Mouse (Mus musculus) forebrain, postnatal 0 days (tissue): ENCODE data around the gene Olfr1110. TPM values are rescaled to one million over a fixed set of nuclear protein-coding genes. Genes with fewer than 3 reads are reported as not detected.
"Not testable (repeated sequence)": the region's sequence is repeated elsewhere in the genome, so short reads cannot be mapped to it uniquely, and the experiment has no call there.

Experiments
- ATAC-seq: fragments of 200-750 bp; cut with Nextera tagmentation; 2 replicates; pipeline ENCODE4 v1.8.0; 2017; ENCODE audit warnings: mild to moderate bottlenecking, moderate library complexity
- DNase-seq: peaks from one replicate; pipeline ENCODE4 v3.0.0-alpha.2; 2015
- H3K27ac ChIP-seq: fragments of 300-500 bp; sonication (generic); 2 replicates; pipeline ENCODE4 v1.5.1; 2014; ENCODE audit warnings: low read depth, mild to moderate bottlenecking, antibody characterized with exemption, low read length, moderate library complexity, mixed read lengths
- H3K27me3 ChIP-seq: fragments of 300-500 bp; sonication (generic); 2 replicates; pipeline ENCODE4 v1.6.1; 2014; ENCODE audit warnings: mild to moderate bottlenecking, low read length, mixed read lengths; ENCODE audit not compliant: insufficient read depth
- H3K36me3 ChIP-seq: fragments of 300-500 bp; sonication (generic); 2 replicates; pipeline ENCODE4 v1.6.1; 2014; ENCODE audit warnings: mild to moderate bottlenecking, moderate library complexity; ENCODE audit not compliant: insufficient read depth
- H3K4me1 ChIP-seq: fragments of 300-500 bp; sonication (generic); 2 replicates; pipeline ENCODE4 v1.6.1; 2014; ENCODE audit warnings: antibody characterized with exemption; ENCODE audit not compliant: insufficient read depth
- H3K4me2 ChIP-seq: fragments of 300-500 bp; sonication (generic); 2 replicates; pipeline ENCODE4 v1.6.1; 2014; ENCODE audit warnings: low read depth, mild to moderate bottlenecking, moderate library complexity
- H3K4me3 ChIP-seq: fragments of 300-500 bp; sonication (generic); 2 replicates; pipeline ENCODE4 v1.5.1; 2014; ENCODE audit warnings: low read depth, low read length, mixed read lengths
- H3K9ac ChIP-seq: fragments of 300-500 bp; sonication (generic); 2 replicates; pipeline ENCODE4 v1.6.1; 2014; ENCODE audit warnings: mild to moderate bottlenecking
- H3K9me3 ChIP-seq: fragments of 300-500 bp; sonication (generic); 2 replicates; pipeline ENCODE4 v1.6.1; 2016; ENCODE audit warnings: low read length
- CTCF ChIP-seq: sonication (generic); IDR thresholded peaks from 2 replicates; pipeline ENCODE4 v1.5.1; 2016; ENCODE audit warnings: antibody characterized with exemption, control low read depth, low read depth
- WGBS: fragments of 180-500 bp; shearing (Covaris S2); extraction: QIAGEN DNeasy Blood & Tissue Kit; methylation state at CpG from one replicate; pipeline ENCODE4 v1.1.7; 2014; 5-methylcytosine and 5-hydroxymethylcytosine counted together
- polyA plus RNA-seq: library from polyadenylated mRNA; unstranded; fragments of >200 nt; fragmentation: Nextera tagmentation; extraction: Ambion mirVana; gene quantifications from 2 replicates; pipeline ENCODE4 v1.2.1, GENCODE M21; 2015
- total RNA-seq: library from RNA; depleted of rRNA; stranded (reverse); fragments of >200 nt; gene quantifications from 2 replicates; pipeline ENCODE4 v1.2.3, GENCODE M21; 2014; rRNA removed

Olfr1110 gene
- total RNA-seq (not detected in 2 replicates), polyA plus RNA-seq (not detected in 2 replicates)

- no peaks in the 10 kb centered on the region for H3K27me3 ChIP-seq
- H3K4me2 ChIP-seq = no peak within 1 kb of the TSS
- DNase-seq = no peak
- no peak within 1 kb of the TSS for H3K4me3 ChIP-seq
- no peak within 1 kb of the TSS for H3K27ac ChIP-seq
- no peaks in the 10 kb centered on the region for H3K9me3 ChIP-seq
- no peak within 1 kb of the TSS for H3K9ac ChIP-seq
- no peaks in the 10 kb centered on the region for H3K4me1 ChIP-seq
- H3K36me3 ChIP-seq = no peaks in the 10 kb centered on the region
- no peak for TF ChIP-seq CTCF
- WGBS = 75% methylated on average over 1 of the region's 1 CpGs
- ATAC-seq = no peak
Observed at GRCm38 (mm10) chr2:87140200-87140599, at the start of gene Olfr1110. Olfr1110 (minus strand) TSS chr2:87140300.

DNA sequence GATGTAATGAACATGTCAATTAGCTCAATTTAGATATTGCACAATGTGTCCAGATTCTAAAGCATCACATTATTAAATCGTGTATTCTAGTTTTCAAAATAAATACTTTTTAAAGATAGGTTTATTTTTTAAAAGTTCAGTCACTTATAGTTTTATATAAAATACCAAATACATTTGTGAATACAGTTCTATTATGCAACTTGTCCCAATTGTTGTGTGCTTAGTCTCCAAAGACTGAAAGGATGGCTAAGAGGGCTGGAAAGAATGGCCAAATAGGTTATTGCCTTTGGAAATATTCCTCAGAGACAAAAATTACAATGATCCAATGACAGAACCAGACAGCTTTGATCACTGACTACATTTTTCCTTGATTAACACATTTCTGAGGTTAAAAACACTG lies 47.4 kb upstream of the Olfr1110 start, which contains the start of gene Olfr1112:
Gene Olfr1112, plus strand, starts transcription at position 301 of the 400 bp plus-strand sequence.
- 84% methylated on average over 1 of the region's 1 CpGs for WGBS
- H3K9me3 ChIP-seq = no peaks in the 10 kb centered on the region
- H3K4me3 ChIP-seq = no peak within 1 kb of the TSS
- DNase-seq (no peak), ATAC-seq (no peak)
- H3K27ac ChIP-seq = no peak within 1 kb of the TSS
- H3K9ac ChIP-seq = no peak within 1 kb of the TSS
- no peak for TF ChIP-seq CTCF
- H3K36me3 ChIP-seq = no peaks in the 10 kb centered on the region
- H3K4me2 ChIP-seq = no peak within 1 kb of the TSS
- no peaks in the 10 kb centered on the region for H3K27me3 ChIP-seq
- H3K4me1 ChIP-seq = no peaks in the 10 kb centered on the region

DNA sequence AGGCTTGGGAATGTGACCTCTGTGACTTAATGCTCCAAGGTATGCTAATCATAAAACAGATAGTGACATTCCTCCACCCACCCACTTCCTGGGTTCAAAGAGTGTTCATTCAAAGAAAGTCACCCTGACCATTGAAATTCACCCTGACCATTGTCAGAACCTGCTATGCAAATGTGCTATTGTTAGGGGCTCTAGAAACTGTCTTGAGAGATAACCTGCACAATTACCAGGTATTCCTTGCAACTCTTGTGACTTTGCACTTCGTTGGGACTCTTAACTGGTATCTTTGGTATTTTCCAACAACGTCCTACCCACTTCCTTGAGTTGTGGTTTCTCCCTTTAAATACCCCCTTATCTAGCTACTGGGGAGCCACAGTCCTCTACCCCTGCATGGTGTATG lies 27.6 kb upstream of the Olfr1110 start:
- H3K36me3 ChIP-seq, H3K27me3 ChIP-seq, H3K4me1 ChIP-seq, H3K9ac ChIP-seq, H3K4me2 ChIP-seq, H3K27ac ChIP-seq, H3K9me3 ChIP-seq, H3K4me3 ChIP-seq, ATAC-seq, DNase-seq: not testable (repeated sequence)
- 82% methylated on average over 2 of the region's 2 CpGs for WGBS

DNA sequence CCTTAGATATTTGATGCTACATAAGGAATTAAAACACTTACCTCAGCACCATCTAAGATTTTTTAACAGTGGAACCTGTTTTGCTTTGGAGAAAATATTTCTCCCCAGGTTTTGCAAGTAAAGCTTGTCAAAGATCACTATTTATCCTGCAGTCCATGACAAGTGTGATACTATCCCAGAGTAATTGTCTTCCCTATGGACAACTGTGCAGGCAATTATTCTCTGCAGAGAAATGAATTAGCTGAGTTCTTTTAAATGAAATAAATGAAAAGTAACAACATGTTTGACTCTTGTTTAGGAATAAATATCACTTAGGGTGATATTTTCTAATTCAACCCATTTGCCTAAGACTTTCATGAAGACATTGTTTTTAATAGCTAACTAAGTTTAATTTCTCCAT lies 12.4 kb upstream of the Olfr1110 start, which contains the start of gene Olfr1111:
Gene Olfr1111, minus strand, starts transcription at position 101 of the 400 bp plus-strand sequence.
- no peak within 1 kb of the TSS for H3K4me2 ChIP-seq
- no peaks in the 10 kb centered on the region for H3K27me3 ChIP-seq
- H3K27ac ChIP-seq = no peak within 1 kb of the TSS
- no peak for DNase-seq
- H3K9ac ChIP-seq = no peak within 1 kb of the TSS
- TF ChIP-seq CTCF = no peak
- H3K9me3 ChIP-seq = no peaks in the 10 kb centered on the region
- H3K4me1 ChIP-seq = no peaks in the 10 kb centered on the region
- H3K4me3 ChIP-seq = no peak within 1 kb of the TSS
- H3K36me3 ChIP-seq = no peaks in the 10 kb centered on the region
- no peak for ATAC-seq

DNA sequence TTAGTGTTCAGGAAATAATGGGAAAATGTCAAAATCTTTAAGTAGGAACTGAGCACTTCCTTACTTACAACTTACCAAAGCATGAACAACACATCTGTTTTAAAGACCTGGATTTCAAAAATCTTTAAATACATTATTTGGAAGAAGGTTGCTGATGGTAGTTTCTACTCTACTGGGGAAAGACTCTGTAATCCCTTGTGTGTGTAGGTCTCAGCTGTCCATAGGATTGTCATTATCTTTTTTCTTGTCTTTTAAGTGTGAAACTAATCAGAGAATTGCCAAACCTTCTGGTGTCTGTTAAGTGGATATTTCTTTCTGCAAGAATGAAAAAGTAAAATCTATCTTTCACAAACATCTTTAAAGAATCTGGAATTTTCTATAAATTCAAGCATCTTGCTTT lies 25.6 kb downstream of the Olfr1110 start, which contains the start of gene Olfr259:
Gene Olfr259, minus strand, starts transcription at position 101 of the 400 bp plus-strand sequence.
- TF ChIP-seq CTCF = no peak
- no peaks in the 10 kb centered on the region for H3K36me3 ChIP-seq
- H3K4me1 ChIP-seq = no peaks in the 10 kb centered on the region
- no peak within 1 kb of the TSS for H3K4me2 ChIP-seq
- H3K27ac ChIP-seq = no peak within 1 kb of the TSS
- no peak within 1 kb of the TSS for H3K4me3 ChIP-seq
- H3K27me3 ChIP-seq = no peaks in the 10 kb centered on the region
- DNase-seq = no peak
- no peak for ATAC-seq
- H3K9ac ChIP-seq = no peak within 1 kb of the TSS
- no peaks in the 10 kb centered on the region for H3K9me3 ChIP-seq

DNA sequence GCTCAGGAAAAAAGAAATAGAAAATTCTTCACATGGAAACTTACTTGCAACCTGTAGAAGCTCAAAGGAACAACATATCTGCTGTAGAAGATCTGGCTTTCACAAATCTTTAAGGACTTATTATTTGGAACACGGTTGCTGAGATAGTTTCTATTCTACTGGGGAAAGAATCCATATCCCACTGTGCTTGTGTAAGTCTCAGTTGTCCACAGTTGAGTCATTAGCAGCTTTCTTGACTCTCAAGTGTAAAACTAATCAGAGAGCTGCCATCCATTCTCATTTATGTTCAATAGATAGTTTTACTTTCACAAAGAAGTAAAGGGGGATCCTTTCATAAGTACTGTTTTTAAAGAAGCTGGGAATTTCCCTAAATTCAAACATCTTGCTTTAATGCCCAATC lies 44.2 kb downstream of the Olfr1110 start, which contains the start of gene Olfr1109:
Gene Olfr1109, minus strand, starts transcription at position 101 of the 400 bp plus-strand sequence.
- ATAC-seq (no peak), DNase-seq (no peak)
- H3K4me1 ChIP-seq = no peaks in the 10 kb centered on the region
- H3K4me2 ChIP-seq = no peak within 1 kb of the TSS
- no peak within 1 kb of the TSS for H3K27ac ChIP-seq
- no peak for TF ChIP-seq CTCF
- H3K27me3 ChIP-seq = no peaks in the 10 kb centered on the region
- H3K36me3 ChIP-seq = no peaks in the 10 kb centered on the region
- no peaks in the 10 kb centered on the region for H3K9me3 ChIP-seq
- H3K9ac ChIP-seq = no peak within 1 kb of the TSS
- WGBS = 38% methylated on average over 1 of the region's 1 CpGs
- H3K4me3 ChIP-seq = no peak within 1 kb of the TSS

Other genes with a start within 250 kb of the Olfr1110 start
- gene Olfr1097, start 248.1 kb downstream of the Olfr1110 start, total RNA-seq = not detected in 2 replicates
- not detected in 2 replicates for gene Olfr1097, start 248.1 kb downstream of the Olfr1110 start, polyA plus RNA-seq
- gene Olfr1098, start 215.8 kb downstream of the Olfr1110 start, total RNA-seq = not detected in 2 replicates
- not detected in 2 replicates for gene Olfr1098, start 215.8 kb downstream of the Olfr1110 start, polyA plus RNA-seq
- not detected in 2 replicates for gene Olfr1099, start 179.6 kb downstream of the Olfr1110 start, total RNA-seq
- not detected in 2 replicates for gene Olfr1099, start 179.6 kb downstream of the Olfr1110 start, polyA plus RNA-seq
- gene Olfr1100, start 160.3 kb downstream of the Olfr1110 start, total RNA-seq = not detected in 2 replicates
- not detected in 2 replicates for gene Olfr1100, start 160.3 kb downstream of the Olfr1110 start, polyA plus RNA-seq
- not detected in 2 replicates for gene Olfr1101, start 149.1 kb downstream of the Olfr1110 start, total RNA-seq
- not detected in 2 replicates for gene Olfr1101, start 149.1 kb downstream of the Olfr1110 start, polyA plus RNA-seq
- gene Olfr1102, start 141.9 kb downstream of the Olfr1110 start, total RNA-seq = not detected in 2 replicates
- not detected in 2 replicates for gene Olfr1102, start 141.9 kb downstream of the Olfr1110 start, polyA plus RNA-seq
- not detected in 2 replicates for gene Olfr1104, start 113.2 kb downstream of the Olfr1110 start, total RNA-seq
- not detected in 2 replicates for gene Olfr1104, start 113.2 kb downstream of the Olfr1110 start, polyA plus RNA-seq
- gene Olfr1105, start 103.8 kb downstream of the Olfr1110 start, total RNA-seq = not detected in 2 replicates
- not detected in 2 replicates for gene Olfr1105, start 103.8 kb downstream of the Olfr1110 start, polyA plus RNA-seq
- not detected in 2 replicates for gene Olfr1106, start 88.0 kb downstream of the Olfr1110 start, total RNA-seq
- not detected in 2 replicates for gene Olfr1106, start 88.0 kb downstream of the Olfr1110 start, polyA plus RNA-seq
- not detected in 2 replicates for gene Olfr1107, start 64.5 kb downstream of the Olfr1110 start, total RNA-seq
- gene Olfr1107, start 64.5 kb downstream of the Olfr1110 start, polyA plus RNA-seq = not detected in 2 replicates
- not detected in 2 replicates for gene Olfr1109, start 44.3 kb downstream of the Olfr1110 start, total RNA-seq
- gene Olfr1109, start 44.3 kb downstream of the Olfr1110 start, polyA plus RNA-seq = not detected in 2 replicates
- gene Olfr259, start 25.7 kb downstream of the Olfr1110 start, total RNA-seq = not detected in 2 replicates
- not detected in 2 replicates for gene Olfr259, start 25.7 kb downstream of the Olfr1110 start, polyA plus RNA-seq
- gene Olfr1111, start 12.3 kb upstream of the Olfr1110 start, total RNA-seq = not detected in 2 replicates
- gene Olfr1111, start 12.3 kb upstream of the Olfr1110 start, polyA plus RNA-seq = not detected in 2 replicates
- not detected in 2 replicates for gene Olfr1112, start 47.5 kb upstream of the Olfr1110 start, total RNA-seq
- not detected in 2 replicates for gene Olfr1112, start 47.5 kb upstream of the Olfr1110 start, polyA plus RNA-seq
- gene Olfr1113, start 68.7 kb upstream of the Olfr1110 start, total RNA-seq = not detected in 2 replicates
- not detected in 2 replicates for gene Olfr1113, start 68.7 kb upstream of the Olfr1110 start, polyA plus RNA-seq
- gene Olfr1115, start 107.7 kb upstream of the Olfr1110 start, total RNA-seq = not detected in 2 replicates
- not detected in 2 replicates for gene Olfr1115, start 107.7 kb upstream of the Olfr1110 start, polyA plus RNA-seq
- not detected in 2 replicates for gene Olfr1116, start 127.2 kb upstream of the Olfr1110 start, total RNA-seq
- gene Olfr1116, start 127.2 kb upstream of the Olfr1110 start, polyA plus RNA-seq = not detected in 2 replicates
- gene Olfr1118, start 167.3 kb upstream of the Olfr1110 start, total RNA-seq = not detected in 2 replicates
- gene Olfr1118, start 167.3 kb upstream of the Olfr1110 start, polyA plus RNA-seq = not detected in 2 replicates
- gene Olfr1120, start 214.5 kb upstream of the Olfr1110 start, total RNA-seq = not detected in 2 replicates
- not detected in 2 replicates for gene Olfr1120, start 214.5 kb upstream of the Olfr1110 start, polyA plus RNA-seq
- gene Olfr1121, start 229.6 kb upstream of the Olfr1110 start, total RNA-seq = not detected in 2 replicates
- not detected in 2 replicates for gene Olfr1121, start 229.6 kb upstream of the Olfr1110 start, polyA plus RNA-seq
- gene Olfr1122, start 245.5 kb upstream of the Olfr1110 start, total RNA-seq = not detected in 2 replicates
- not detected in 2 replicates for gene Olfr1122, start 245.5 kb upstream of the Olfr1110 start, polyA plus RNA-seq